Mouse (Mus musculus) right cerebral cortex, postnatal 10 days (tissue): ENCODE results near the gene Ints14.
"Not testable (repeated sequence)": the region's sequence is repeated elsewhere in the genome, so short reads cannot be mapped to it uniquely, and the experiment has no call there.

Source experiments
- DNase-seq, 2 experiments: peaks; one replicate each; pipeline ENCODE4 v3.0.0; 2021; ENCODE audit warnings: low spot score in 2 of 2

Gene Ints14

GRCm38 (mm10) chr9:64952055-64952454, 8.7 kb upstream of the Ints14 start:
- DNase-seq = no peak

GRCm38 (mm10) chr9:64953190-64953589, 7.5 kb upstream of the Ints14 start:
- DNase-seq = no peak

GRCm38 (mm10) chr9:64956337-64956736, 4.4 kb upstream of the Ints14 start:
- peak; percentile 44 to 54 for DNase-seq

- DNase-seq = no peak
These were observed 3.4 kb upstream of the Ints14 start for GRCm38 (mm10) chr9:64957276-64957675.

- no peak for DNase-seq
These were observed 244 bp downstream of the Ints14 start for GRCm38 (mm10) chr9:64960978-64961320.

- DNase-seq = no peak
These were observed 19.8 kb downstream of the Ints14 start for GRCm38 (mm10) chr9:64980548-64980947.

GRCm38 (mm10) chr9:64981904-64982303, 21.2 kb downstream of the Ints14 start:
- DNase-seq = no peak

- DNase-seq = no peak
These were observed 24.5 kb downstream of the Ints14 start for GRCm38 (mm10) chr9:64985037-64985794.

GRCm38 (mm10) chr9:64985807-64986206, 25.1 kb downstream of the Ints14 start:
- DNase-seq = no peak

- DNase-seq = no peak
These were observed 26.9 kb downstream of the Ints14 start for GRCm38 (mm10) chr9:64987651-64988050.

- no peak for DNase-seq
These were observed 27.7 kb downstream of the Ints14 start for GRCm38 (mm10) chr9:64988443-64988842.

GRCm38 (mm10) chr9:64990291-64990690, 29.6 kb downstream of the Ints14 start:
- peak in 1 of 2 experiments; percentile 42 for DNase-seq

- not testable (repeated sequence) for DNase-seq
These were observed 34.8 kb downstream of the Ints14 start for GRCm38 (mm10) chr9:64995464-64995863.

GRCm38 (mm10) chr9:65001481-65001880, 40.8 kb downstream of the Ints14 start:
- DNase-seq = no peak

- no peak for DNase-seq
These were observed 45.0 kb downstream of the Ints14 start for GRCm38 (mm10) chr9:65005737-65006136.

GRCm38 (mm10) chr9:65010632-65011031, 49.9 kb downstream of the Ints14 start:
- DNase-seq = no peak

GRCm38 (mm10) chr9:65011304-65011703, 50.6 kb downstream of the Ints14 start:
- no peak for DNase-seq

GRCm38 (mm10) chr9:65015461-65016222, 54.9 kb downstream of the Ints14 start:
- no peak for DNase-seq

- no peak for DNase-seq
These were observed 55.7 kb downstream of the Ints14 start for GRCm38 (mm10) chr9:65016241-65016977.

GRCm38 (mm10) chr9:65016978-65017827, 56.5 kb downstream of the Ints14 start:
- no peak for DNase-seq

GRCm38 (mm10) chr9:65017896-65018295, 57.2 kb downstream of the Ints14 start:
- no peak for DNase-seq
